Mouse (Mus musculus) brain, embryonic 14.5 days (tissue): ENCODE measurements at regions not wholly inside any gene's neighbourhood (a gene's known extent, or its start where the extent isn't known, plus 50 kb on each side); places are given as distances from the start of the nearest gene placed in this dataset.
"Not testable (repeated sequence)": the region's sequence is repeated elsewhere in the genome, so short reads cannot be mapped to it uniquely, and the experiment has no call there.

ENCODE experiments used
- CTCF ChIP-seq: fragments of 200-500 bp; IDR thresholded peaks from 2 replicates; pipeline ENCODE4 v1.5.1; 2012; ENCODE audit warnings: inconsistent platforms, mild to moderate bottlenecking, moderate library complexity, borderline replicate concordance; ENCODE audit not compliant: insufficient read depth, insufficient read length; ENCODE audit errors: extremely low read depth
- POLR2A ChIP-seq: fragments of 200-500 bp; IDR thresholded peaks from 2 replicates; pipeline ENCODE4 v1.6.1; 2012; ENCODE audit warnings: mild to moderate bottlenecking, inconsistent platforms, borderline replicate concordance; ENCODE audit not compliant: poor library complexity, insufficient read depth, insufficient read length, severe bottlenecking; ENCODE audit errors: extremely low read depth

DNA sequence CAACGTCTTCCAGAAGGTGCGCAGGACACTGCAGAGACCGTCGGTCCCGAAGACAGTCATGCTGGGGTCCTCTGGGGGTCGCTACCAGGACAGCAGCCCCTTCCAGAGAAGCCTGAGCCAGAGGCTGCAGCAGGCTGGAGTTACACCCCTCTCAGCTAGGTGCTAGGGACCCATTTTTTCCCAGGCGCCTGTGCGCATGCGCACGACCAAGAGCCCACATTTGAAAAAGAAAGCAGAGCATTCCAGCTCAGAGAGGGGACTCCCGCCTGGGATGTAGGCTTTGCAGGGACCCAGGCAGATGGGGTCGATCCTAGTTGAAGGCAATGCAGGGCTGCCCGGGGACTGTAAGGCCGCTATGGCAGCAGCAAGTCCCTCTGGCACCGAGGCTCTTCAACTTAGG is 65.6 kb upstream of the Atg7 start:
- TF ChIP-seq CTCF, POLR2A: not testable (repeated sequence)
